Mouse (Mus musculus) megakaryocyte, embryonic 14.5 days (primary cell): ENCODE data around the gene Hibch.

ENCODE experiments used
- FLI1 ChIP-seq: IDR thresholded peaks from 2 replicates; pipeline ENCODE4 v1.6.1; 2012; ENCODE audit warnings: low read length, inconsistent platforms, mixed read lengths
- GATA1 ChIP-seq: IDR thresholded peaks from 3 replicates; pipeline ENCODE4 v1.6.1; 2012; ENCODE audit warnings: mixed read lengths, low read length, inconsistent platforms, borderline replicate concordance

GRCm38 (mm10) chr1:52955102-52955501 is 110.4 kb downstream of the Hibch start:
- no peak for TF ChIP-seq GATA1
- TF ChIP-seq FLI1: no peak
